Mouse (Mus musculus): ENCODE data around the gene Hmbs.
A peak's percentile ranks its signal among the peaks of the same experiment; 100 is the strongest.
"Not testable (repeated sequence)": the region's sequence is repeated elsewhere in the genome, so short reads cannot be mapped to it uniquely, and the experiment has no call there.

Gene Hmbs

DNA sequence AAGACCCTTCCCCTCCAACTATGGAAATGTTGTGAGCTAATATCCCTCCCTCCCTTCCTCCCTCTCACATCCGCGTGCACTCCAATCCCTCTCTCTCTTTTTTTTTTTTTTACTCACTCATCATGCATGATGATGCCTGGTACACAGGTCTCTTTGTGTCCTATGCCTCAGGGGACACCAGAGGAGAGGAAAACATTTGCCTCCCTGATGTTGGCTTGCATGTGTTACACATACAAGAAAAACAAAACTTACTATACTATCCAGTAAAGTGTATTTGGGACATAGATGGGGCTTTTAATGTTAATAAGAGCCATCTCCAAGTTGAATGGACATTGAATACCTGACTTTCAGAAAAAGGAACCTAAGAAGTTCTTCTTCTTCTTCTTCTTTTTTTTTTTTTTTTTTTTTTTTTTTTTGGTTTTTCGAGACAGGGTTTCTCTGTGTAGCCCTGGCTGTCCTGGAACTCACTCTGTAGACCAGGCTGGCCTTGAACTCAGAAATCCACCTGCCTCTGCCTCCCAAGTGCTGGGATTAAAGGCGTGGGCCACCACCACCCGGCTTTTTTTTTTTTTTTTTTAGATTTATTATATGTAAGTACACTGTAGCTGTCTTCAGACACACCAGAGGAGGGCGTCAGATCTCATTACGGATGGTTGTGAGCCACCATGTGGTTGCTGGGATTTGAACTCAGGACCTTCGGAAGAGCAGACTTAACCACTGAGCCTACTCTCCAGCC, 18.8 kb downstream of the Hmbs start:
- DNase-seq (ENCODE audit: low spot score in 2 of 2) = not testable (repeated sequence)

DNA sequence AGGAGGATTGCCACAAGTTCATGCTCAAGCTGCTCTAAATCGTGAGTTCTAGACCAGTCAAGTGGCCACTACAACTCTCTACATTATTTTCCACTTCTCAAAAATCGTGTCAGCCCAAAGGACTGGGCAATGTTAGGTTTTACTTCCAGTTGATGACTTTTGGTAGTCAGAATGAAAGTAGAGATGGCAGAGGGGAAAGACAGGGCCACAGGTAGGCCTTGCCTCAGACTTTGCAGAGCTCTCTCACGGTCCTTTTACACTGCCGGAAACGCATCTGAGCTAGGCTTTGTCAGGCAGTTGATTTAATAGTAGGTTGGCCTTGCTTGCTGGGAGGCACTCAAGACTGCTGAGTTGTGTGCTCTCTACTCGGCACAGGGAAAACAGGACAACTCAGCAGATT, 19.9 kb downstream of the Hmbs start:
- no peak for DNase-seq (ENCODE audit: low spot score in 2 of 2)

DNA sequence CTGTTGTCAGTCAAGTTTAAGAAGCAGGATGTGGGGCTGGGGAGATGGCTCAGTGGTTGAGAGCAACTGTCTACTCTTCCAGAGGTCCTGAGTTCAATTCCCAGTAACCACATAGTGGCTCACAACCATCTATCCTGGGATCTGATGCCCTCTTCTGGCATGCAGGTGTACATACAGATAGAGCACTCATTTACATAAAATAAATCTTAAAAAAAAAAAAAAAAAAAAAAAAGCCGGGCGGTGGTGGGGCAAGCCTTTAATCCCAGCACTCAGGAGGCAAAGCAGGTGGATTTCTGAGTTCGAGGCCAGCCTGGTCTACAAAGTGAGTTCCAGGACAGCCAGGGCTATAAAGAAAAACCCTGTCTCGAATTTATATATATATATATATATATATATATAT, 20.4 kb downstream of the Hmbs start:
- not testable (repeated sequence) for DNase-seq (ENCODE audit: low spot score in 2 of 2)

DNA sequence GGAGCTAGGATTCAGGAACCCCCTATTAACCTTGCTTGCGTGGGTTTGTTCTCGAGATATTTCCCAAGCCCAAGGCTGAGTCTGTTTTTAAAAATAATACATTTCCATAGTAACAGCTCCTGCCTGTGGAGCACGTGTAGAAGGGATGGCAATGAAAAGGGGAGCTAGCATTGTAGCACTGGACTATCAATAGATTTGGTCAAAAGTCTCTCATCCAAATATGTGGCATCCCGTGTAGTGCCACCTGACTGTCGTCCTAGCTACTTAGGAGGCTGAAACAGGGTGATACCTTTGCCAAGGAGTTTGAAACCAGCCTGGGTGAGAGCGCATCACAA, 23.3 kb downstream of the Hmbs start:
- no peak for DNase-seq (ENCODE audit: low spot score in 2 of 2)

DNA sequence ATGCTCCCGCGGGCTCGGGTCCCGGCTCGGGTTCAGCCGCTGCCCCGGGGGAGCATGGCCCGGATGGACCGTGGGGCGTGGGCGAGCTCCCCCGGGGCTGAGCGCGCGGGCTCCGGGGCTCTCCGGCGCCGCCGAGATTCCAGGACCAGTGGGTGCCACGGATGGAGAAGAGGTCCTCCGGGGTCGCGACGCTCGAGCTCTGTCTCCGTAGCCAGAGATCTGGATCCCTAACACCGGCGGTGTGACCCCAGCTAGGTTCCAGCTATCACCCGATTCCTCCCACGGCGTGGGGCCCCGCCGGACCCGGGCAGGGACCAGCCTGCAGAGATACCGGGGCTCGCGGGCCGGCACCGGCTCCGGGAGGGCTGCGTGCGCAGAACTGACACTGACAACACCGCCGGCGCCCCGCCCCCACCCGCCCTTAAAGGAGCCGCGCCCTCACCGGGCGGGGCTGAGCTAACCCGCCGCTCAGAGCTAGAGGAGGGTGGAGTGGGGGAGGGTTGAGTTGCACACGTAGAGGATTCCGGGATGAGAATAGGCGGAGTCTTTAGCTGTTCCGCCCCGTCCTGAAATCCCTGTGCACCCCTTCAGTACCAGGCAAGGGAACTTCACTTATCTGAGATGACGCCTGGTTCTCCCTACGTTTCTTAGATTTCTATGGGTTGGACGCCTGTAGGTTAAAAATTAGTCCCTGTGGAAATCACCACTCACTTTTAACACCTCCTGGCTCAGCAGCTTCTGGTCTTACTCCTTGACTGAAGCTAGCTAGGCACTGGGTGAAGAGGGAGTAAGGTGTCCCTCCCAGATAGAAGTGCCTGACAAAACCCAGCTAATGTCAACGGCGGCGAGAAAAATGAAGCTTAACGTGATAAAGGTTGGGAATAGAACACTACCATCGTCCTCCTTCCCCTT, 23.9 kb downstream of the Hmbs start, which contains the start of gene C2cd2l:
TSS of gene C2cd2l (minus strand) at position 399 of the 912 bp plus-strand sequence.
- peak; percentile 86 to 89 for DNase-seq (ENCODE audit: low spot score in 2 of 2)

DNA sequence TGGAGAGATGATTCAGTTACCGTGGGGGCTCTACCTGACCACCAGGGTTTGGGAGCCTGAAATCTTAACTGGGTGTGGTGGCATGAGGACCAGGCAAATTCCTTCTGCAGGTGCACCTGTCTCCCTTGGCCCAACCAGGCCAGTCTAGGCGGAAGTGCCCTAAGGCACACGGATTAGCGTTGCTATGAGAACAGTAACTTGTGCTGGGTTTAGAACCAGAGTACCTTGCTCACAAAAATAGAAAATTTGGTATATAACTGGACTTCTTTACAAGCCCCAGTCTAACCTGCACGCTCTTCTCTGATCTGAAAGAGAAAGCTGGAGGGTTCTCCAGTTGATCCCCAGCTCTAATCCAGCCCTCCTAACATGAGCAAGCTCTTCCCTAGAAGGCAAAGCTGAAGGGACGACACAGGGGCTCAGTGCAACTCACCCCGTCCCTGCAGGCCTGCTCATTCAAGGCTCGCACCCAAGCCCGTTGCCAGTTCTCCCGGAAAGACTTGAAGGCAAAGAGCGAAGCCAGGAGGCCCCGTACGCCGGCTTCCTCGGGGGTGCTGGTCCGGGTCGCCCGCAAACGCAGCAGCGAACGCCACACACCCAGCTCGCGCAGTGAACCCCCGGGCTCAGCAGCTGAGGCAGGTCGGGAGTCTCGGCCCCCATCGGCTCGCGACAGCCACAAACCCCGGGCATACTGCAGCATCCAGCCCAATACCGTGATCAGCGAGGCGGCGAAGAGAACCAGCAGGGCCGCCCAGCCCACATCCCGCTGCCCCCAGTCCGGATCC, 24.7 kb downstream of the Hmbs start:
- no peak for DNase-seq (ENCODE audit: low spot score in 2 of 2)

DNA sequence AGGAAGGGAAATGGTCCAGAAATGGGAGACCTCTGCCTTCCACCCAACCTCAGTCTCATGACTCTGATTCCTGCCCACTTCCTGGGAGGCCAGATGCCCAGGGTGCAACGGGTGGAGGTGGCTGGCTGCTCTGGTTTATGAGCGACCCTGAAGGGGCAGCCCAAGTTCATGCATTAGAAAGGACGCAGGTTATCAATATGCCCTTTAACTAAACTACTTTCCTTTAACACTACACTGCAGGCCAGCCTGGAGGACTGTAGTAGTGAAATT, 25.3 kb downstream of the Hmbs start:
- DNase-seq (ENCODE audit: low spot score in 2 of 2) = no peak

DNA sequence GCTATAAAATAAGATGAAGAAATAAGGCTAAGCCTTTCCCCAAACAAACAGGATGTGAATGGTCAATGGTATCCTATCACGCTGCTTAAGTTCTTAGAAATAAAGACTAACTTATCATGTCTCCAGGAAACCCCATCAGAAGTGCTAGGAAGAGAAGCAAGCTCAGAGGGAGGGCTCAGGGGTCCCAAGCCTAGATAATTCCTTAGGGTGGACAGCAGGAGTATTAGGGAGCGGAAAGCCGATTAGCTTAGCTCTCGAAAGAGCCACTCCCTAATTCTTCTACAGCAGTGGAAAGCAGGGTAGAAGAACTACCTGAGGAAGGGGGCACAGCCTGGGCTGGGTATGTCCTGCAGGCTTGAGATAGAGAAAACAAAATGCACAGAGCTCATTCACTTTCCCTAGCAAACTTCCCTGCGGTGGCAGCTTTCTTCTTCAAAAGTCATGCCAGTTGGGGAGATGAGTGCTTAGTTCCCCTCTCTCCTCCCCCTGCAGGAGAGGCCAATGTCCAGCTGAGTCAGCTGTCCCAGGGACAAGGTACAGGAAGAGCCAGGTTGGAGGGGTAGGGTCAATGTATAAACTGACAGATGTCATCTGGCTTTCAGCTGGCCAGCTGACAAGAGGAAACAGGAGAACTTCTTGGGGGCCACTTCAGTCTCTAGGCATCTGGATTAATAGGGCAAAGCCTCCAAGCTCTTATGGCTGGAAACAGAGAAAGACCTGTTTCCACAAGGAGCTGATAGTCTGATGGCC, 25.8 kb downstream of the Hmbs start:
- no peak for DNase-seq (ENCODE audit: low spot score in 2 of 2)

DNA sequence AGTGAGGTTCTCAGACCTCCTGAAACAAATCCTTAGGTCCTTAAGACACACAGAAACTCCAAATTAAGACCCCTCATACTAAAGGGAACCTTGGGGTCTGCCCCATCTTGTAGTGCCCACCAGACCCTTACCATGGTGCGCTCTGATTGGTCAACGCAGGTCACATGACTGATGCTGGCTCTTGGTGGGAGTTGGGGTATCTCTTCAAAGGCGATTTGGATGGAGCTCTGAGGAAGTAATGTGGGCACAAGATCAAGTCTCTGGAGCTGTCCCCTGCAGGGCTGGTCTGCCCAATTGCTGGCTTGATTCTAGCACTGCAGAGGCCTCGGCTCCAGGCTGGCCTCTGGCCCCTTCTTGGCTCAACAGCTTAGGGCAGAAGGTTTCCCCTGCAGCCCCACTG, 26.6 kb downstream of the Hmbs start:
- DNase-seq (ENCODE audit: low spot score in 2 of 2) = no peak

DNA sequence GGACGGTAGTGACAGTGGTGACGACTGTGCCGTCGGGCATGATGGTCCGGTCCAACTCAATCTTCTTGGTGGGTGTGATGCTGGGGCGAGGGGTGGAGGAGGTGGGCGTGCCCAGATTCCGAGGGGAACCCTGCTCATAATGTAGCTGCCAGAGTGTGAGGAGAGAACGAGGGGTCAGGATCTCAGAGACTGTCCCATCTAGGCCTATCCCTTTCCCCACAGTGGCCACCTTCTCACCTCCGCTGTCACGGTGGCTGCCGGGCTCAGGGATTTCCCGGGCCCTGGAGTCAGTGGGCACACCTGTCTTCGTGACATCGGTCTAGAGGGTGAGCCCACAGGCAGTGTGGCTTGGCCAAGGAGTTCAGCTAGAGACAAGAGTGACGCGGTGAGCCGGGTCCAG, 29.1 kb downstream of the Hmbs start:
- no peak for DNase-seq (ENCODE audit: low spot score in 2 of 2)

DNA sequence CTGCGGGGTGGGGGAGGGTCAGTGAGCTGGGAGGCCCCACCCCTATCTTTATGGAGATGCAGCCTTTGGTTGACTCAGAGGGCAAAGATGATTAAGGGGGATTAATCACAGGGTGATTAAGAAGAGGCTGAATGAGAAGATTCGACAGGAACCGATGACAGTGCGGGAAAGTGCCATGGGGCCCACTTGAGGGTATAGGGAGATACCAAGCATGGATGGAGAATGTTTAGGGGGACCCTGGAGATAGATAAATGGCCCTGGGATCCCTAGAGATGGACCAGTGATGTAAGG, 29.8 kb downstream of the Hmbs start:
- DNase-seq (ENCODE audit: low spot score in 2 of 2) = no peak

DNA sequence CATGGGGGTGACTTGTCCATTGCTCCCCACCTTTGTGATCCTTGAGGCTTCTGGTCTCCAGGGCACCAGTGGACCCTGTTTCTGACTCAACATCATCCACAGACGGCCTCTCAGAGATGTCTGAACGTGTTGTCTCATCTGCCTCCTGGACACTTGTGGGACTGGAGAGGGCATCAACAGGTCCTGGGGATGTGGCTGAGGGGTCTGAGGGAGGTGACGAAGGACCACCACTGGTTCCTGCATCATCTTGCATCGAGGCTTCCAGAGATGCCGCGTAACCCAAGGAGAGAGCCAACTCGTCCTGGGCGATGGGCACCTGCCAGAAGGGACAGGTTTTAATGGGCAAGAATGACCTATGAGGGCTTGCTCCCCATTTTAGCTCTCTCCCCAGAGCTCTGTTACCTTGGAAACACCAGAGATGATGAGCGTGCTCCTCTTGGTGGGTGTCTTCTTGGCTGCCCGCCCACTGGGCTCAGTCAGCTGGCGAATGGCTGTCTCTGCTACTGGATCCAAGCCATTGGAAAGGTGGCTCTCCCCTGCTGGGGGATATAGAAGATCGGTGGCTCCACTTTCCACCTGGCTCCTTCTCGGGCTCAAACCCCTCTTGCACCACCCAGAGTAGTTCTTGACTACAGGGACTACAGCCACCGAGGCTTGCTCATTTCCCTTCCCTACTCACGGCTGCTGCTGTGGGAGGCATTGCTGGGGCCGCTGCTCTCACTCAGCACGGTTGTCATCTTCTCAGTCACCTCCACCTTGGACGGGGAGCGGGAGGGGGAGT, 30.4 kb downstream of the Hmbs start:
- no peak for DNase-seq (ENCODE audit: low spot score in 2 of 2)

DNA sequence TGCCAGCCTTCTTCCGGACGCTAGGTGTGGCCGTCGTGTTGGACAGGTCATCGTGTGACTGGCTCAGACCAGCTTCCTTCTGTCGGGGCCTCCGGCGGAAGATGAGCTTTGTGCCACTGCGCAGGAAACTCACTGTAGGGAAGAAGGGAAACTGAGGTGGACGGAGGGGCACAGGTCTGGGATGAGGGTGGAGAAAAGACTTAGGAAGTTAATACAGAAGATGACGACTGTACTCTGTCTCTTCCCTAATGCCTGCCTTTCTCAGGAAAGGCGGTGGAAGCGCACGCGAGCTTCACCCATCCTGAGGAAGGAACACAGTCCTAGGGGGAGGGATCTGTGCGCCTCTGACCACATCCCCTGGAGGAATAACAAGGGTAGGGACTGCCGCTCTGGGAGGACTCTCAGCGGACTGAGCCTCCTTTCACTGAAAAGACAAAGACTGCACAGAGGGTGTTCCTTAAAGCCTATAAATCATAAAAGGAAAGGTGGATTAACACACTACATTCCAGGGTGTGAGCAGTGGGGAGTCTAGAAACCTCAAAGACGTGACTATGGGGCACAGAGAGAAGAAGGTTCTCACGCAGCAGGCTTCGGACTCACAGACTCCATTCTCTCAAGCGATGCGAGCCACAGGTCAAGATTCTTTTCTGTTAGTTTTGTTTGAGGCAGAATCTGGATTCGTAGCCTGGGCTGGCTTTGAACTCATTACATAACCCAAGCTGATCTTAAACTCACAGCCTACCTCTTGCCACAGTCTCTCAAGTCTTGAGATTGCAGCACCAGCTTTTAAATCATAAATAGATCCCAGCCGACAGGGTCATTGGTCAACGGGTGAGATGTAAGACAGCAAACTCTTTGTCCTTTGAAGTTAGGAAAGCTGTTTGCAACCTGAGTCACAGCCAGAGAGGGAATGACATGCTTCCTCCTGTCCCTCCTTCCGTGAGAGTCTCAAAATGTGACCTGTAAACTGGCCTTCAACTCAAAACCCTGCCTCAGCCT, 32.6 kb downstream of the Hmbs start:
- no peak for DNase-seq (ENCODE audit: low spot score in 2 of 2)

DNA sequence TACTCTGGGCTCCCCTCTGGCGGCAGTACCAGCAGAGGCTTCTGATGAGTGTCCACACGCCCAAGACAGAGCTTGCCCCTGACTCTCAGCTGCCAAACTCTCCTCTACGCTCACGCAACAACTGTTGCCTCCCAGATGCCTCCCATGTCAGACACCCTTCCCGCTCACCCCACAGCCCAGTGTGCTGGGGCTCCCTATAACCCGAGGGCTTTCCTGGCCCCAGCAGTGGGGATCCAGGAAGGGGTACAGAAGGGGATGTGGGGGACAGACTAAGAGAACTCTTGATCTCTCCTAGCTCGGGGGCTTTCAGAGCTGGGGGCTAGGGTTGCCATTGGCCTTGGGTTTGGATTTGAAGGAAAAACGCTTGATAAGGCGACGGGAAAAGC, 33.3 kb downstream of the Hmbs start:
- DNase-seq (ENCODE audit: low spot score in 2 of 2) = no peak

DNA sequence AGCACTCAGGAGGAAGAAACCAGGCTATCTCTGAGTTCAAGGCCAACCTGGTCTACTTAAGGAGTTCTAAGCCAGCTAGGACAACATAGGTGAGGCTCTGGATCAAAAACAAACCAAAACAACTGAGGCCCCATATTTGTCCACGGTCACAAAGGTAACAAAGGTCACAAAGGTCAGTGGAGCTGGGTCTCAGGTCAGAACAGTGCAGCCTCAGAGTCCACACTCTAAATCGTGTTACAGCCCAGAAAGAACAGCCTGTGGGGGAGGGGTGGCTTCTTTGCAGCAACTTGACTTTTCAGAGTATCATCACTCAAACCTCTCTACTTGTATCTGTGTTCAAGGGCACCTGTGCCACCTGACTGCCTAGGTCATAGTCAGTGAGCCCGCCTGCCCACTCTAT, 34.3 kb downstream of the Hmbs start:
- no peak for DNase-seq (ENCODE audit: low spot score in 2 of 2)

DNA sequence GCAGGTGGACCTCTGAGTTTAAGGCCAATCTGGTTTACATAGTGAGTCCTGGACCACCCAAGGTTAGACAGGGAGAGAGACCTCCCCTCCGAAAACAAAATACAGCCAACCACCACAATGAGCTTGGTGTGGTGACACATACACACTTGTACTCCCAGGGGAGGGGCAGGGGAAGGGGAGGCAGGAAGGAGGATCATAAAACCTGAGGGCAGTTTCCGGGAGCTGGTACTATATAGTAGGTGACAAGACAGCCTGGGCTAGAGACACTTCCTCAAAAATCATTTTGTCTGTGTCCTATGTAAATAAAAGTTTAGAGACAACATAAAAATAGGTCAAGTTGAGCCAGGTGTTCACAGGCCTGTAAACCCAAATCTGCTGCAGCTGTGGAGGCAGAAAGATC, 36.8 kb downstream of the Hmbs start:
- DNase-seq (ENCODE audit: low spot score in 2 of 2) = peak; percentile 49 to 57

DNA sequence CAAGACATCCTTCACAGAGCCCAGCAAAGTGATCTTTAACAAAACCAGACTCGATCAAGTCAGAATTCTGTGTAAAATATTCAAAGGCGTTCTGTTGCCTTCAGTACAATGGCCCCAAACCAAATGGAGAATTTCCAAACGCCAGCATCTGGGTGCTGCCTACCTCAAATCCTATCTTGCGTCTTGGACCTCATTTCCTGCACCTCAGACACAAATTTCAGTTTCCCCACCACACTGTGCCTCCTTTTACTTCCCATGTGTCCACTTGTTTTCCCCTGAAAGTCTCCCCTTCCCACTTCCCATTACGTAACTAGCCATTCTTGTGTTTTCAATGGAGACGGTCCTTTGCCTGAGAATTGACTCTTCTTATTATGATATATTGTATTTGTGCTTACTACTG, 37.5 kb downstream of the Hmbs start:
- DNase-seq (ENCODE audit: low spot score in 2 of 2) = no peak

DNA sequence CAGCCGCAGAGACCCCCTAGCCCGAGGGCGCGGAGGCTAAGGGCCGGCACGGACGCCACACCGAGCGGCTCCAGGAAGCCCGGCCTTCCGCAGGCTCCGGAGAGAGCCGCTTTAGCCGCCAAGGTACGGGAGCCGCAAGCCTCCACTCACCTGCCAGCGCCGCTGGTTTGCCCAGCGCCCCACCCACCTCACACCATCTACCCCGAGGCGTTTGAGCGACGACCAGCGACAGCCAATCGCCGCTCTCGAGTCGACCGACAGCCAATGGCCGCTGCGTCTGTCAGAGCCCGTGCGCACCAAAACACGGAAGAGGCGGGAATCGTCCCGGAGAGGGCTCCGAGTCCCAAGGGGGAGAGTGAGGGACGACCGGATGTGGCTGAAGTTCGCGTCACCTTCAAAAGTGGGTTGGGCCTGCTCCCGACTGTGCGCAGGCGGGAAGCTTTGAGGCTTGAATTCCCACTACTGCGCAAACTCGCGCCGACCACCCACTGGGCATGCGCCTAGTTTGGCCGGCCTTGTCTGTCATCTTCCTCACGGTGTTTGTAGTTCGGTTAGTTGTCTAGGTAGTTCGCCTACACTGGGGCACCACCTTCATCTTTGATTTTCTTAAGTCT, 38.5 kb downstream of the Hmbs start, which contains the start of gene Hinfp:
TSS of gene Hinfp (minus strand) at position 206 of the 614 bp plus-strand sequence.
- peak; percentile 99 for DNase-seq (ENCODE audit: low spot score in 2 of 2)

DNA sequence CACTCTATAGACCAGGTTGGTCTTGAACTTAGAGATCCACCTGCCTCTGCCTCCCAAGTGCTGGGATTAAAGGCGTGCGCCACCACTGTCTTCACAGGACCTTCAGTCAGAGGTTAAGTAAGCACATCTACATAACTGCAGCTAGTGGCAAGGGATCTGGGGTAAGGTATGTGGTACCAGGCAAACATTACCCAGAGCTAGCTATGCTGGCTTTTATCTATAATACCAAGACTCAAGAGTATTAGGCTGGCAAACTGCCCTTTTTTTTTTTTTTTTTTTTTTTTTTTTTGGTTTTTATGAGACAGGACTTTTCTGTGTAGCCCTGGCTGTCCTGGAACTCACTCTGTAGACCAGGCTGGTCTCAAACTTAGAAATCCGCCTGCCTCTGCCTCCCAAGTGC, 44.0 kb downstream of the Hmbs start:
- not testable (repeated sequence) for DNase-seq (ENCODE audit: low spot score in 2 of 2)

DNA sequence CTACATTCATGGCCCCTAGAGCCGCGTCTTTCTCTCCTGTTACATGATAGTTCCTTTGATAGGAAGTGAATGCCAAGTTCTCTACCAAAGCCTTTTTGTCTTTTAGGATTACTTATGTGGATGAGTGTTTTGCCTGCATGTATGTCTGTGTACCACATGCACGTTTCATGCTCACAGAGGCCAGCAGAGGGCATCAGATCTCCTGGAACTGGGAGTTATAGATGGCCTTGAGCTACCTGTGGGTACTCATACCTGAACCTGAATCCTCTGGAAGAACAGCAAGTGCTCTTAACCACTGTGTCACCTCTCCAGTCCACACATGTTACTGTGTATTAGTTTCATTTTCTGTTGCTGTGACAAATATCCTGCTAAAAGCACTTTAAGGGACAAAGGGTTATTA, 51.5 kb downstream of the Hmbs start:
- DNase-seq (ENCODE audit: low spot score in 2 of 2) = peak; percentile 56 to 61
